Mouse (Mus musculus) neural tube, embryonic 11.5 days (tissue): ENCODE data around the gene Slc35b4. TPM values are rescaled to one million over a fixed set of nuclear protein-coding genes. Genes with fewer than 3 reads are reported as not detected.
A peak's percentile ranks its signal among the peaks of the same experiment; 100 is the strongest.

ENCODE experiments used
- ATAC-seq: fragments of 200-750 bp; cut with Nextera tagmentation; 2 replicates; pipeline ENCODE4 v1.8.0; 2017; ENCODE audit warnings: moderate number of reproducible peaks, mild to moderate bottlenecking, moderate TSS enrichment, moderate library complexity; ENCODE audit not compliant: insufficient read depth, low FRiP score, low TSS enrichment
- DNase-seq: peaks from one replicate; pipeline ENCODE4 v3.0.0-alpha.2; 2015; ENCODE audit warnings: low spot score
- H3K27ac ChIP-seq: fragments of 300-500 bp; sonication (generic); 2 replicates; pipeline ENCODE4 v1.5.1; 2014; ENCODE audit warnings: low read depth, mild to moderate bottlenecking, low read length
- H3K27me3 ChIP-seq: fragments of 300-500 bp; sonication (generic); 2 replicates; pipeline ENCODE4 v1.6.1; 2014; ENCODE audit warnings: mild to moderate bottlenecking, low read length, mixed read lengths; ENCODE audit not compliant: control insufficient read depth, insufficient read depth
- H3K36me3 ChIP-seq: fragments of 300-500 bp; sonication (generic); 2 replicates; pipeline ENCODE4 v1.6.1; 2014; ENCODE audit warnings: mild to moderate bottlenecking, low read length, moderate library complexity, mixed read lengths; ENCODE audit not compliant: control insufficient read depth, insufficient read depth
- H3K4me1 ChIP-seq: fragments of 300-500 bp; sonication (generic); 2 replicates; pipeline ENCODE4 v1.6.1; 2014; ENCODE audit warnings: low read length, mixed read lengths; ENCODE audit not compliant: control insufficient read depth, insufficient read depth
- H3K4me2 ChIP-seq: fragments of 300-500 bp; sonication (generic); 2 replicates; pipeline ENCODE4 v1.6.1; 2014; ENCODE audit warnings: low read depth, mild to moderate bottlenecking, moderate library complexity
- H3K4me3 ChIP-seq: fragments of 300-500 bp; sonication (generic); 2 replicates; pipeline ENCODE4 v1.5.1; 2014; ENCODE audit warnings: low read depth, low read length
- H3K9ac ChIP-seq: fragments of 300-500 bp; sonication (generic); 2 replicates; pipeline ENCODE4 v1.6.1; 2014; ENCODE audit warnings: mild to moderate bottlenecking, low read length
- H3K9me3 ChIP-seq: fragments of 300-500 bp; sonication (generic); 2 replicates; pipeline ENCODE4 v1.6.1; 2016; ENCODE audit warnings: low read length; ENCODE audit not compliant: control insufficient read depth
- WGBS: fragments of 180-500 bp; shearing (Covaris S2); extraction: QIAGEN DNeasy Blood & Tissue Kit; methylation state at CpG from one replicate; pipeline ENCODE4 v1.1.7; 2014; 5-methylcytosine and 5-hydroxymethylcytosine counted together
- polyA plus RNA-seq: library from polyadenylated mRNA; unstranded; fragments of >200 nt; fragmentation: Nextera tagmentation; extraction: Ambion mirVana; gene quantifications from 2 replicates; pipeline ENCODE4 v1.2.1, GENCODE M21; 2014

Slc35b4 gene
- polyA plus RNA-seq, 1 experiment from 2014 or later: 51.2 TPM

DNA sequence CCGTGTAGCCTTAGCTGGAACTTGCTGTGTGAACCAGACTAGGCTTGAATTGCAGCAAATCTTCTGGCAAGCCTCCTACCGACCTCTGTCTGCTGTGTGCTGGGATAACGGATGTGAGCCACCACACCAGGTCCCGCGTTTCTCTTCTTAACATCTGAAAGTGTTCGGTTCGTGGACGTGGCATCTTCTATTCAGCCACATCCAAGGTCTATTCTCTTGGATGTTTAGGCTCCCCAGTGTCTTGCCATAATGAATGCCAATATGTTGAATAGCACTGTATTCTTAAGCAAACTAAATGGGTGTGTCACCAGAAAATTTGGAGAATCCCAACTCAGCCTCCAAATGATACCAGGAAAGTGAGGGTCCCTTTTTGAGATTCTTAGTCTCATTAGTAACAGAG lies 14.5 kb upstream of the Slc35b4 start:
- Histone ChIP-seq H3K9me3 (no peaks in the 10 kb centered on the region), H3K9ac (no peak overlapping the region), H3K4me3 (no peak overlapping the region), H3K4me2 (no peak overlapping the region), H3K4me1 (no peaks in the 10 kb centered on the region), H3K27ac (no peak overlapping the region), H3K36me3 (no peaks in the 10 kb centered on the region), H3K27me3 (no peaks in the 10 kb centered on the region)
- ATAC-seq (no peak), DNase-seq (no peak)
- 87% methylated on average over 8 of the region's 8 CpGs for WGBS

DNA sequence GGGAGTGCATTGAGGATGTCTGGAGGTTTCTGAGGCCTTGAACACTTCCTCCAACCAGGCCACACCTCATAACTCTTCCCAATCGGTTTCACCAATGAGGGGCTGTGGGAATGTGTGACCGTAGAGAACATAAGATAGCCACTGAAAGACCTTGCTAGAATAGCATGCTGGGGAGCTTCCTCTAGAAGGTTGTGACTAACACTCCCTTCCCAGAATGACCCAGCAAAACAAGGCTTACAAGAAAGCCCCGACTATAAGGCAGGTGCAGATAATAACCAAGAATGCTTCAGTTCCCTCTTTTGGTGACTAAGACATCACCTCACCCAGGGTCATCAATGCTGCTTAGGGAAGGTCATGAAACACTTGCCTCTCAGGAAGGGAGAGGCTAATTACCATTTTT lies 12.6 kb upstream of the Slc35b4 start:
- Histone ChIP-seq H3K4me1 (no peaks in the 10 kb centered on the region), H3K4me2 (no peak overlapping the region), H3K9me3 (no peaks in the 10 kb centered on the region), H3K4me3 (no peak overlapping the region), H3K36me3 (no peaks in the 10 kb centered on the region), H3K27me3 (no peaks in the 10 kb centered on the region), H3K27ac (no peak overlapping the region), H3K9ac (no peak overlapping the region)
- DNase-seq: no peak
- WGBS: 85% methylated on average over 3 of the region's 3 CpGs
- ATAC-seq: no peak

DNA sequence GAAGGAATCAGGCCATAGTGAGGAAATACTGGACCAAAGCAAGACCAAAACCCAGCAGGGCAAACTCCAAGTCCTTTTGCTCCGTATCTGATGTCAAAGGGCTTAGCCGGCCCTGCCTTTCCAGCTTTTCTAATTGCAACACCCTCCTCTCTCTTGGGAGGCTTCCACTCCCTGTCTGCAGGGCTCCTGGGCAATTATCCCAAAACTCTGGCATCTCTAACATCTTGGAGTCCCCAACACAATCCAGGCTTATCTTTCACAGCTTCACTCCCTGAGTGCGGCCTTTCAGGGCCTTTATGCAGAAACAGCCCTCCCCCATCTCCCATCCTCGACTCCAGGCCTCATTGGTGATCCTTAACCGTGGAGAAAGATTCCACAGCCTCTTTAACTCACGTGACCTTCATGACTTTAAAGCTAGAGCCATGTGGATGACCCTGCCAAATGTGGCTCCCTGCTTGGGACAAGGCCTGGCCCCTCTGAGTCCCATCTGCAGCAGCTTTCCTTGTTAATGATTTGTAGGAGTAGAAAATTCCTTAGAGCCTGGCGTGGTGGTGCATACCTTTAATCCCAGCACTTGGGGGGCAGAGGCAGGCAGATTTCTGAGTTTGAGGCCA lies 11.2 kb upstream of the Slc35b4 start:
- H3K27me3 ChIP-seq: no peaks in the 10 kb centered on the region
- H3K36me3 ChIP-seq: no peaks in the 10 kb centered on the region
- 46% methylated on average over 7 of the region's 7 CpGs for WGBS
- DNase-seq: no peak
- H3K4me3 ChIP-seq: no peak overlapping the region
- no peak overlapping the region for H3K9ac ChIP-seq
- H3K4me1 ChIP-seq: no peaks in the 10 kb centered on the region
- no peak overlapping the region for H3K27ac ChIP-seq
- no peak overlapping the region for H3K4me2 ChIP-seq
- H3K9me3 ChIP-seq: no peaks in the 10 kb centered on the region
- ATAC-seq: no peak

DNA sequence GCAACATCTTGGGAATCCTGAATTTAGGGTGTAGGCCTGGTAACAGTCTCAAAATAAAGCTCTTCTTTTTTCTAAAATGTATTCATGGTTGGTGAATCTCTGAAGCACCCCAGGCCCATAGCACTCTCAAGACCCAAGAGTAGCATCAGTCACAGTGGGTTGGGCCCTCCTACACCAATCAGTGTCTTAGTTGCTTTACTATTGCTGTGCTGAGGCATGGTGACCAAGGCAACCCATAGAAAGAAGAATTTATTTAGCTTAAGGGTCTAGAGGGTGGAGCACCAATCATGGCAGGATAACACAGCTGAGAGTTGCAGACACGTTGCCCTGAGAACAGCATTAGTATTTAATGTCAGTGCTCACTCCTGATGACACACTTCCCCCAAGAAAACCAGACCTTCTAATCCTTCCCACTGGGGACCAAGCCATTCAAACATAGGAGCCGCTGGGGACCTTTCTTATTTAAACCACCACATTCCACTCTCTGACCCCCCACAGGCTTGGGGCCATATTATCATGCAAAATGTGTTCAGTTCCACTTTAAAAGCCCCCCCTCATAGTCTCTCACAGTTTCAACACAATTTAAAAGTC lies 10.5 kb upstream of the Slc35b4 start:
- H3K27ac ChIP-seq: no peak overlapping the region
- no peaks in the 10 kb centered on the region for H3K9me3 ChIP-seq
- no peak overlapping the region for H3K4me3 ChIP-seq
- ATAC-seq (no peak), DNase-seq (no peak)
- H3K4me2 ChIP-seq: no peak overlapping the region
- H3K36me3 ChIP-seq: no peaks in the 10 kb centered on the region
- WGBS: 44% methylated on average over 2 of the region's 2 CpGs
- no peaks in the 10 kb centered on the region for H3K27me3 ChIP-seq
- no peak overlapping the region for H3K9ac ChIP-seq
- no peaks in the 10 kb centered on the region for H3K4me1 ChIP-seq

DNA sequence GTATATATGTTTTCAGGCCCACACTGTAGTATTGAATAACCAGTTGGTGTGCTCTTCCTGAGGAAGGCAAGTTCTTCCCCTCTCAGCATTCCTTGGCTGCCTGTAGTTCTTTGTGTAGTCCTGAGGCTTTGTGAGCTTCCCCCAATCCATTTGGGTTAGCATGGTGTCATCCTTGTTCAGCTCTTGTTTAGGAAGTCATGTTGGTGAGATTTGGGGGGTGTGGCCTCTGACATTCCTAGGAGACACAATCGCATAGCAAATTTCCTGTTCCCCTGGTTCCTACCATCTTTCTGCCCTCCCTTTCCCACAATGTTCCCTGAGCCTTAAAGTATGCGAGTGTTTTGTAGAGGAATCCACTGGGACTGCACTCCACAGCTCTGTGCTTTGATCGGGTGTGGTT lies 6.4 kb upstream of the Slc35b4 start:
- 90% methylated on average over 3 of the region's 3 CpGs for WGBS
- Histone ChIP-seq H3K36me3 (no peaks in the 10 kb centered on the region), H3K27ac (no peak overlapping the region), H3K9me3 (no peaks in the 10 kb centered on the region), H3K4me3 (no peak overlapping the region), H3K4me2 (no peak overlapping the region), H3K4me1 (no peaks in the 10 kb centered on the region), H3K27me3 (no peaks in the 10 kb centered on the region), H3K9ac (no peak overlapping the region)
- DNase-seq (no peak), ATAC-seq (no peak)

DNA sequence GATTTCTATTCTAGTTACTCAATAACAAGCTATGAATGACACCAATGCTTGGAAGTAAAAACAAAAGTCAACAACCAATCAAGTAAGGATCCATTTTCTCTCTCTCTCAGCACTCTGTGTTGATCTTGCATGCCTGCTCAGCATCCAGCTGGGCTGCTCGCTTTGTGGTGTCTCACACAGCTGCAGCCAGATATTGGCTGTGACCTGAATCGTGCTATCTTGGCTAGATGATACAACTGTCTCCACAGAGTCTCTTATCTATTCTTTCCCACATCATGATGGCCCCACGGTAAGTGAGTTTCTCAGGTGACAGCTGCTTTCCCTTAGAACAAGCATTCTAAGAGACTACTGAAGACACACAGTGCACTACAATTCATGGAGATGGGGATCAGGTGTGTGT lies 5.0 kb upstream of the Slc35b4 start:
- 79% methylated on average over 3 of the region's 3 CpGs for WGBS
- H3K27me3 ChIP-seq: no peaks in the 10 kb centered on the region
- no peak overlapping the region for H3K9ac ChIP-seq
- DNase-seq (no peak), ATAC-seq (no peak)
- H3K4me1 ChIP-seq: no peaks in the 10 kb centered on the region
- no peak overlapping the region for H3K4me3 ChIP-seq
- H3K36me3 ChIP-seq: no peaks in the 10 kb centered on the region
- no peaks in the 10 kb centered on the region for H3K9me3 ChIP-seq
- no peak overlapping the region for H3K27ac ChIP-seq
- H3K4me2 ChIP-seq: no peak overlapping the region

DNA sequence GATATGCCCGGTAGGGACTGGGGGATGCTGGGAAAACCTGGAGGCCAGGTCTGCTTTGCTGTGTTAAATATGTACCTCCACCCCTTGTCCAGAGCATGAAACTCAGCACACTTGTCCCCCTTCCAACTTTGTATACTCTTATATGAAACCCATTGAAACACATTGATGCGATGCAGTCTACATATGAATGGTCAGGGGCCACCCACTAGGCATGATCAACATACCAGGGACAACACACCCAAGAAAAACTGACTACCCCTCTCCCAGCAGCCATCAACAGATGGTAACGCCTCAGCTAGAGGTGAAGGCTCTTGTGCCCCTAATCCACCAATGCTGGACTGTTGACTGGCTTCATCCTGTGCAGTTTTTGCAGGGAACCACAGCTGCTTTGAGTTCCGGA lies 3.0 kb upstream of the Slc35b4 start:
- Histone ChIP-seq H3K36me3 (no peaks in the 10 kb centered on the region), H3K4me2 (no peak overlapping the region), H3K9me3 (no peaks in the 10 kb centered on the region), H3K9ac (no peak overlapping the region), H3K4me3 (no peak overlapping the region), H3K4me1 (peaks cover 5% of the 10 kb centered on the region; the same call in 1 of the 2 replicates), H3K27me3 (no peaks in the 10 kb centered on the region), H3K27ac (no peak overlapping the region)
- ATAC-seq (no peak), DNase-seq (no peak)
- 78% methylated on average over 4 of the region's 4 CpGs for WGBS

DNA sequence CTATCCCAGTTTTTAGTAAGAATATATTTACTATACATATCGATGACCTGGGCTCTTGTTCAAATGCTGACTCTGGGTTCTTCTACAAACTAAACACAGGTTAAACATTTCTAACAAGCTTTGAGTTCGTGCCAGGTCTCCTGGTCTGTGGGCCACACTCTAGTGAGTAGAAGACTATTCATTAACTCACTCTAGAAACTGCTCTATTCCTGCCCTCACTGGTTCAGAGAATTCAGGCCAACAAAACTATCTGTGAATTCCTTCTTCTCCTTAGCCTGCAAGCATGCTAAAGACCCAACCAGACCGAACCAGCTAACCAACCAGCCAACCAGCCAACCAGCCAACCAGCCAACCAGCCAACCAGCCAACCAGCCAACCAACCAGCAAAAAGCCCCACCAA lies 2.1 kb upstream of the Slc35b4 start:
- Histone ChIP-seq H3K36me3 (no peaks in the 10 kb centered on the region), H3K27me3 (no peaks in the 10 kb centered on the region), H3K27ac (no peak overlapping the region), H3K4me1 (peaks cover 5% of the 10 kb centered on the region; the same call in 1 of the 2 replicates), H3K9me3 (no peaks in the 10 kb centered on the region), H3K4me2 (no peak overlapping the region), H3K4me3 (no peak overlapping the region), H3K9ac (no peak overlapping the region)
- no peak for DNase-seq
- 85% methylated on average over 3 of the region's 3 CpGs for WGBS
- no peak for ATAC-seq

DNA sequence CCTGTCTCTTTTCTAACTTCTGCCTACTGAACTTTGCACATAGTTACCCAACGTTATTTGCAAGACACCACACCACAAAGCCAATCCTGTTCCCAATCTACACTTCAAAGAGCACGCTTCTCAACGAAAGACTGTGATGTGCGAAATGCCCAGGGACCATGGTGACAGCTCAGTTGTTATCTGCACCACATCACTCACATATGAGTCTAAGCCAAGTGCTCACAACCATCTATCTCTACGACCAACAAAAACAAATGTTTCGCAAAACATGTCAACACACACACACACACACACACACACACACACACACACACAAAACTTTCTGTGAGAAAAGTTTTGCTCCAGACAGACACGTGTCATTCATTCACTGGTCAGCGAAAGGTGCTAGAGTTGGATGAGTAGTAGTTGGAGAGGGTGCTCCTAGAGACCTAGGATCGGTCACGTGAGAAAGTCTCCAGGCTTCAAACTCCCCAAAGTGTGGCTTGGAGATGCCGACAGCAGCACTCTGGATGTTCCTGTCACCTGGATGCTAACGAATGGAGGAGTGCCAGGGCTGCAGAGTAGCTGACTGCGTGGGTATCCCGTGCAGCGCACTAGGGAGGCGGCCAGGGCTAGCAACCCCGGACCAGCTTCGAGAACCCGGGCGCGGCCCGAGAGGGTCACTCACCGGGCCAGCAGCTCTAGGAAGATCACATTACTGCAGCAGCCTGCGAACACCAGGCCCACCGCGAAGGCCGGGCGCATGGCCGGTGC lies 624 bp downstream of the Slc35b4 start:
- H3K4me3 ChIP-seq: peak overlapping the region; percentile 79
- H3K36me3 ChIP-seq: no peaks in the 10 kb centered on the region
- H3K9me3 ChIP-seq: no peaks in the 10 kb centered on the region
- peak; percentile 80 for ATAC-seq
- peak overlapping the region; percentile 86 for H3K9ac ChIP-seq
- no peak overlapping the region for H3K27ac ChIP-seq
- peak overlapping the region; percentile 76 for H3K4me2 ChIP-seq
- DNase-seq: no peak
- H3K27me3 ChIP-seq: no peaks in the 10 kb centered on the region
- WGBS: 2% methylated on average over 29 of the region's 29 CpGs
- H3K4me1 ChIP-seq: peaks cover 5% of the 10 kb centered on the region; the same call in 1 of the 2 replicates
